In the genomic region with DNA sequence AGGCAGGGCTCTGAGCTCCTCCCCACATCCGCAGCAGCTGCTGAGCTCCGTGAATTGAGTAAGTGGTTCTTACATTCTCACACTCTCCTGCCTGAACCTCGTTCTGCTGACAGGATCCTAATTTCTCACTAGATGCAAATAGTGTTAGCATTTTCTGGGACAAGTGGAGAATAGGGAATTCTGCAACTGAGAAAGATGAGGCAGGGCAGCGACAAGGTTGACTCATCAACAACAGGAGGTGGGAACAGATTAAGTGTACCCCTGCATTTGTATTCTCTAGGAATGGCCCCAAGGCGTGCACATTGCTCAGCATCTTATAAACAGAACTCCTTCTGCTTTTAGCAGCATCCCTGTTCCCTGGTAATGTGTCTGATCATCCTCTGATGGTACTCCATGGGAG, we compare ENCODE assay signal across 19 mouse cellular contexts.
DNase-seq lines count a peak whose midpoint lies in the region.
"Had no signal": no experiment of that assay in that cellular context is flagged by ENCODE, and none has a peak within 500 bp of the region (broad histone marks: within the 10 kb centered on the region; RNA-seq: fewer than 3 reads in every experiment).

No protein-coding gene starts in this region.

- peak; percentile 9 to 24 for DNase-seq in frontal cortex, postnatal 36 days (ENCODE audit: low spot score in 2 of 2)
- DNase-seq in frontal cortex, postnatal 10 days (ENCODE audit: low spot score in 2 of 2), result no peak
- peak; percentile 12 for DNase-seq in right cerebral cortex, adult 18-20 months
- no peak for DNase-seq in right cerebral cortex, postnatal 36 days (ENCODE audit: low spot score in 2 of 2)
- DNase-seq in brain, adult 2 months (ENCODE audit: low read depth, low spot score), result peak; percentile 66
- peak; percentile 10 for DNase-seq in telencephalon, adult 2 months (ENCODE audit: low read depth, low spot score)
- no peak for DNase-seq in lung, postnatal 25 days (ENCODE audit: low spot score)
- DNase-seq: adrenal gland, postnatal 10 days; adrenal gland, postnatal 36 days; B cell, adult 2 months; cerebellum, adult 11 months; cerebellum, adult 2 months; cerebellum, adult 9-11 months; cerebellum, postnatal 25 days; forebrain, postnatal 0 days; gastrocnemius, postnatal 25 days; heart, adult 18-20 months; heart, postnatal 10 days; heart, postnatal 36 days had no signal

Comparison
In these comparisons a context has a peak if more than half of its experiments do, and no peak if none do; other contexts are left out.
1. DNase-seq: peak in frontal cortex, postnatal 36 days (2 of 2), right cerebral cortex, adult 18-20 months (single experiment), brain, adult 2 months (single experiment) and telencephalon, adult 2 months (single experiment); none in frontal cortex, postnatal 10 days (0 of 2), right cerebral cortex, postnatal 36 days (0 of 2) and lung, postnatal 25 days (single experiment).